Mouse (Mus musculus) spleen, adult 2 months (tissue): Measurements from ENCODE around the gene Cacna2d2.
A peak's percentile ranks its signal among the peaks of the same experiment; 100 is the strongest.

Source experiments
- CTCF ChIP-seq: fragments of 200-500 bp; IDR thresholded peaks from 2 replicates; pipeline ENCODE4 v1.5.1; 2011; ENCODE audit warnings: mild to moderate bottlenecking, inconsistent platforms; ENCODE audit not compliant: insufficient read depth, insufficient read length, insufficient replicate concordance; ENCODE audit errors: extremely low read depth
- POLR2A ChIP-seq: fragments of 200-500 bp; IDR thresholded peaks from 2 replicates; pipeline ENCODE4 v1.6.1; 2011; ENCODE audit warnings: low read depth, low read length, inconsistent platforms

GRCm38 (mm10) chr9:107463509-107463908 is 64.1 kb downstream of the Cacna2d2 start:
- TF ChIP-seq CTCF = peak; percentile 68
- no peak for TF ChIP-seq POLR2A
